Mouse (Mus musculus): ENCODE data around the gene Zfyve16.

Gene Zfyve16

GRCm38 (mm10) chr13:92467891-92468290 is 62.8 kb downstream of the Zfyve16 start:
- no peak for DNase-seq (ENCODE audit: low spot score in 2 of 2)

DNA sequence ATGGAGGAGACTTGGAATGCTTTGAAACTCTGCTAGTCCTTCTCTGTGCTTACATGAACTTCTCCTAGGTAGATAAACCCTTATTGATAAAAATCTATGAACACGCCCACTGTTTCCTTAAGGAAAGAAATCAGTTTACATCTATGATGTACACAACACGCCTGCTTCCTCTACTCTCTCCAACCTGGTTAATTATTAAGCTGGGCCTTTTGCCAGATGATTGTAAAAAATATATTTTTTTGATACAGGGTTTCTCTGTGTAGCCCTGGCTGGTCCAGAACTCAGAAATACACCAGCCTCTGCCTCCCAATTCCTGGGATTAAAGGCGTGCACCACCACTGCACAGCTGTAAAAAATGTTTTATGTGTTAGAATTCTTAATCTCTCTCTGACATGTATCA is 66.0 kb downstream of the Zfyve16 start:
- DNase-seq (ENCODE audit: low spot score in 2 of 2) = no peak

DNA sequence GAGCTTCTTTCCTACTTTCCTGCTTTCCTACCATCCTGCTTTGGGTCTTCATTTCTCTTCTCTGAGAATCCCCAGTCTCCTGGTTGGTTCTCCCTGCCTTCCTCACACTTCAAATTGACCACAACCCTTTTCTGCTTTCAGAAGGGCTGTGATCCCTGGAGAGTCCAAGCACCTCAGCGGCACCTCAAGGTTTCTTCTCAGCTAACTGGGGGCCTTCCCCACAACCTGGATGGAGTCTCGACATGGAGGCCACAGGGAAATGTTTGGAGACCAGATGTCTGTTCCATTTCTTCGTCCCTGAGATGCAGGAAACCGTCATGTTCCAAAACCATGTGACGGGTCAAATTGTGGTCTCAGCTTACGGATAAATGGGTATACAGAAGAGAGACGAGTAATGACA is 83.8 kb downstream of the Zfyve16 start:
- no peak for DNase-seq (ENCODE audit: low spot score in 2 of 2)

DNA sequence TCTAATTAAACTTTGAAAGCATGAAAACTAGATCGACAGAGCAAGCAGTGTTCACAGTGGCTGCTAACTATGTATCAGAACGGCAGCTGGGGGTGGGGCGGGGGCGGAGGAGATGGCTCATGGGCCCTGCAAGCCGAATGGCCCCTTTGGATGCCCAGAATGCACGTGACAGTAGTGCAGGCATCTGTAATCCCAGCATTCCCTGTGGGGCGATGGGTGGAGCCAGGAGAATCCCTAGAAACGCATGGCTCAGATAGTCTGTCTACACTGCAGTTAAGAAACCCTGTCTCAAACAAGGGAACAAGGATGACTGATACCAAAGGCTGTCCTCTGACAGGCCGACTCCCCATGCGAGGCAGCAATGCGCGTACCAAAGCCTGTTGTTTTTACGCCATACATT is 90.4 kb downstream of the Zfyve16 start:
- no peak for DNase-seq (ENCODE audit: low spot score in 2 of 2)

- no peak for DNase-seq (ENCODE audit: low spot score in 2 of 2)
Observed at GRCm38 (mm10) chr13:92438656-92439055, 92.0 kb downstream of the Zfyve16 start.
